Mouse (Mus musculus): Measurements from ENCODE around the gene Serpinb6a.
A peak's percentile ranks its signal among the peaks of the same experiment; 100 is the strongest.

The Serpinb6a gene

GRCm38 (mm10) chr13:33906821-33907220 lies 95.8 kb downstream of the Serpinb6a start:
- no peak for DNase-seq (ENCODE audit: low spot score)

DNA sequence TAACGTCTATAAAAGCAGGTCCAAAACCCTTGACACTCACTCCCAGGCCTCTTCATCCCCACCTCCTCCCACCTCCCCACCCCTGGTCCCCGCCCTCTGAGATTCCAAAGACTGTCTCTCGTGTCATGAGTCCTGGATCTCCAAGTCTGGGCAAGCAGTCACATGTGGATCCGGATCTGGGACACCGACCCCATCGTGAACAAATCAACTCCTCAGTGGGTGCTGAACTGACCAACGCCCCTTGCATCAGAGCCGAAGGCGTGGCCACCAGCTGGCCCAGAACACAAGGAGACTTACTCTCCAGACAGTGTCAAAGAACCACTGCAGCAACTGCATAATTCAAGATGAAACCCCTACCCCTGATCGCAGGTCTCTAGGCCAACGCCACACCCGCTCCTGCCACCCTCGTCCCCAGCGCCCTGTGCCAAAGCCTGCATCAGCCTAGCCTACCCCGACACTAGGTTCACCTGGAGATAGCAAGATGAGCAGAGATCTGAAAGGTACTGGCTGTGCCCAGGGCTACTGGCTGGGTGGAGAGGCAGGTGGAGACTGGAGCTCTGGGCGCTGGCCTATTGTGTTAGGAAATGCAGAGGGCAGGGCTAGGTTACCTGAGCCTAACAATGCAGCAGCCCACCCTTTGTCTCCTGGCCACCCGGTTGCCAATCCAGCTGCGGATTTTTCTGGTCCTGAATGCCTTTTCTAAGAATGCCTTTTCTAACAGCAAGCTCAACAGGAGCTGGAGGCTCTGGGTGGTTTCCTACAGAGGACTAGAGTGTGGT lies 97.2 kb downstream of the Serpinb6a start, which contains the start of gene Serpinb6c:
TSS of gene Serpinb6c (minus strand) at position 533 of the 779 bp plus-strand sequence.
- no peak for DNase-seq (ENCODE audit: low spot score)

- DNase-seq (ENCODE audit: low spot score) = no peak
Measured at GRCm38 (mm10) chr13:33903290-33903689, 99.3 kb downstream of the Serpinb6a start.

DNA sequence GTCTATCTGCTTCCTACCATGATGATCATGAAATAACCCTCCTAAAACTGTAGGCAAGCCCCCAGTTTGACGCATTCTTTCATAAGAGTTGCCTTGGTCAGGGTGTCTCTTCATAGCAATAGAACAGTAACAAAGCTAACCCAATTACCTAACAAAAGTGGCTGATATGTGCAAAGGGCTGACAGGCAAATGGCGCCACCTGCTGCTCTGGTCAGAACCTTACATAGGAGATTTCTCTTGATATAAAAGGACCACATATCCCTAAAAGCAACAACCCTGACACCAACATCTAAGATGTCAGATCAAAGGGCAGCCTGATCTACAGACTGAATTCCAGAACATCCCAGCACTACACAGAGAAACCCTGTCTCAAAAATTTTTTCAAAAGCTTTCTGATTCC lies 108.4 kb downstream of the Serpinb6a start:
- DNase-seq (ENCODE audit: low spot score) = peak; percentile 76

Data from testis, postnatal 10 days (tissue).